Mouse (Mus musculus) CD8-positive naive resting alpha-beta T cell, adult 2 months (primary cell): ENCODE results near the gene Abcc3.
"Not testable (repeated sequence)": the region's sequence is repeated elsewhere in the genome, so short reads cannot be mapped to it uniquely, and the experiment has no call there.

Source experiments
- DNase-seq, 2 experiments: peaks; one replicate each; pipeline ENCODE4 v3.0.0; 2022; ENCODE audit warnings: low read depth in 2 of 2, low spot score in 2 of 2

Abcc3 gene

DNA sequence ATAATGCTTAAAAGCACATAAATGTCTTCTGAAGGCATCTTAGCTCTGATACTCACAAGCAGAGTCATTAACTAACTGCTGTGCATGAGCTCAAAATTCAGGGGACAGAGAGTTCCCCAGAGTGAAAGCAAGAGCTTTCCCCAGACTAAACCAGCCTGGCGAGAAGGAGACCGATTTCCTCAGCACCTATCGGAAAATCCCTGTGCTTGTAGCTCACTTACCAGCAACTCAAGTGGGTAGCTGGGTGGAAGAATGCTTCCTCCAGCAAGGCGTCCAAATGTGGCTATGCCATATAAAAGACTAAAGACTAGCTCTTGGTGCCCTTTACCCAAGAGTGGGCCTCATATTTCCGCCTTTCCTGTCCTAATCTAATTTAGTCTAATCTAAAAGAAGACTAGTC lies 9.9 kb upstream of the Abcc3 start:
- no peak for DNase-seq

DNA sequence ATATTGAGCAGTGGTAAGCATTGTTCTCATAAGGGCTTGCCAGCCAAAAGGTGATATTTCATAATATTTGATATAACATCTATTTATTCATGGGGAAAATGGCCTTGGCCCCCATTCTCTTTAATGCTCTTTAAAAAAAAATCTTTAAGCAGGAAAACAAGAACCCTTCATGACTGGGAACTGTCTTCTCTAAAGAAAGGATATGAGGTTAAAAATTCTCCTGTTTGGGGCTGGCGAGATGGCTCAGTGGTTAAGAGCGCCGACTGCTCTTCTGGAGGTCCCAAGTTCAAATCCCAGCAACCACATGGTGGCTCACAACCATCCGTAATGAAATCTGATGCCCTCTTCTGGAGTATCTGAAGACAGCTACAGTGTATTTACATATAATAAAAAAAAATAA lies 9.2 kb upstream of the Abcc3 start:
- not testable (repeated sequence) for DNase-seq

DNA sequence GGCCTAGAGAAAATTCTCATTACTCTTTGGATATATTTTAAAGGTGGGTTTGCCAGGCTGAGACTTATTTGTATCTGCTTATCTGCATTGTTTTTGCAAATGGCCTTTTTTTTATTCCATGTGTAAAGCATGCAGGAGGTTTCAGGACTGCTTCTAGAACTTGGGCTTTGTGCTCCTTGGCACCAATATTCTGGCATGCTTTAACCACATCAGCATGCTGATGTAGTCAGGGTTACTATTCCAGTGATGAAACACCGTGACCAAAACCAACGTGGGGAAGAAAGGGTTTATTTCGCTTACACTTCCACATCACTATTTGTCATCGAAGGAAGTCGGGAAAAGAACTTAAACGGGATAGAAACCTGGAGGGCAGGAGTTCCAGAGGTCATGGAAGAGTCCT lies 8.2 kb upstream of the Abcc3 start:
- DNase-seq: no peak

DNA sequence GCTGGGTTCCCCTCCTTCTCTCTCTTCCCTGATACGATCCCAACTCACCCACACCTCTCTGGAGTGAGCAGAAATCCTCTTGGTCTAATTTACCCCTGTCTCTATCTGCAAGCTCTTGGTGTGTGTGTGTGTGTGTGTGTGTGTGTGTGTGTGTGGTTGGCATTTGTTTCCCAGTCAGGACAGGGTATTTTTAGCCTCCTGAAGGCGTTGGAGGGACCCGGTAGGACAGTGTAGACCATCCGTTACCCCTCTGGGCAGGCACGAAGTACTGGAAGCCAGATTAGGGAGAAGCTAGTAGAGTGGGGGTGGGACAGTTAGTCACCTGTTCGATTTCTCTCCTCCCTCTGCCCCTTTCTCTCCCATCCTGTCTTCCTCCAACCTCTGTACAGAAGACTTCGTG lies 1.3 kb upstream of the Abcc3 start:
- DNase-seq: no peak

DNA sequence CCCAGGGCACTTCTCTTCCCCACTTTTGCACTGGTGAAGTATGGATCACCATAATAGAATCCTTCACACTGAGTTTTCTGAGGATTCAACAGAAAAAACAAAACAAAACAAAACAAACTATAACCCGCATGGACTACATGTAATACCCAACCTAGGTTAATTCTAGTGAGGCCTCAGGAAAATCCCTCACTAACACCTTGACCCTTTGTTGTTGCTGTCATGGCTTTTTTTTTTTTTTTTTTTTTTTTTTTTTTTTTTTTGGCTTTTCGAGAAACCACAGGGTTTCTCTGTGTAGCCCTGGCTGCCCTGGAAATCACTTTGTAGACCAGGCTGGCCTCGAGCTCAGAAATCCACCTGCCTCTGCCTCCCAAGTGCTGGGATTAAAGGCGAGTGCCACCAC lies 693 bp upstream of the Abcc3 start:
- not testable (repeated sequence) for DNase-seq

DNA sequence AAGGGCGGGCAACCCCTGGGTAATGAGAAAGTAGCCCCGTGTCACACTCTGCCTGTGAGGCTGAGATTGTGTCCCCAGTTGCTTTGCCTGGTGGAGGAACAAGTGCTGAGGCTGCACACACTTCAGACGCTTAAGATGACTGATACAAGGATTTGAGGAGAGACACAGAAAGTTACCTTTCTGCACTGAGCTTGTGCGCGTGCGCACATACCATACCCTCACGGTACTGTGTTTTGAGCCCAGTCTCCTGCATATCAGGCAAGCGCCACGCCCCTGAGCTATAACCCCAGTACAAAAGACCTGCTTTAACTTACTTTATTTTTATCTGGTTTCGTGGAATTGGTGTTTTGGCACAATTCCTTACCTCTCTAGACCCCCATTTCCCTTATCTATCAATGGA lies 1.1 kb downstream of the Abcc3 start:
- DNase-seq: no peak

DNA sequence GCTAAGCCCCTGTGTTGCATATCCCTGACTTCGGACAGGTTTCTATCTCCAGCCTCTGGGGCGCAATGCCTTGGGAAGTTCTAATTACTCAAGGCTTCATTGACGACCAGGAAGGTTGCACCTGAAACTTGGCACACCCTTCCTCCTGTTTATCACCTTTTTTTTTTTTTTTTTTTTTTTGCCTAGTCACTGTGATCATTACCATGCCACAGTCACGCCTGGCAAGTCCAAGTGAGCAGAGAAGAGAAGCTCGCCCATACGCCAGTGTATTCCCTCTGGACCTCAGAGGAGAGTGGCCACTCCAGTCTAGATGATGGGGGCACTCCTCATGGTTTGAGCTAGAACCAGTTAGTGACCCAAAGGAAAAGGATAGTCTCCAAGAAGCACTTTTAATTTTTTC lies 2.0 kb downstream of the Abcc3 start:
- DNase-seq: no peak

DNA sequence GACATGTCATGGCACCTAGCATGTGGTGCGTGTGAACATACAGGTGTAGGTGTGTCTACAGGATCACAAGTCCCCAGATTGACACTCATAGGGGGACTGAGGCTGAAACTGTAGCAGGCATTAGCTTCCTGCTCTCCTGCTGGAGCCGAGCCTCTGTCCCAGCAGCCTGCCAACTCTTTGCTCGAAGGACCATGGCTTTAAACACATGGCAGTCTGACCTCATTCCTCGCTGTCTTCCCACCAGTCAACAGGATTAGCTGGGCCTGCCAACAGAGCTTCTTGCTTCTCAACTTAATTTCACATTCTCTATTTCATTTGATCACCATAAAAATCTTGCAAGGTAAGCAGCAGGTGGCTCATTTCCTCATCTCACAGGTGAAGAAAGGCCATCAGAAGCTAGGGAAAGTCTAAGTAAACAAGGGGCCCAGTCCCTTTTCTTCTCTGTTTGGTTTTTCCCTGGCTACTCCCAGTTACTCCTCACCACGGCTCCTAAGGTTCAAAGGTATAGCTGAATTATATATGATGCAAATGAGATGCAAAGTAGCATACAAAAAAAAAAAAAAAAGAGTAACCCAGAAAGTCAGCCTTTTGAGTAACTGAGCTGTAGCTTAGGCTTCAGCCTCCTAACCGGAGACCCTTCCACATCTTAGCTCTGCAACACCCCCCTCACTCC lies 2.9 kb downstream of the Abcc3 start:
- no peak for DNase-seq

DNA sequence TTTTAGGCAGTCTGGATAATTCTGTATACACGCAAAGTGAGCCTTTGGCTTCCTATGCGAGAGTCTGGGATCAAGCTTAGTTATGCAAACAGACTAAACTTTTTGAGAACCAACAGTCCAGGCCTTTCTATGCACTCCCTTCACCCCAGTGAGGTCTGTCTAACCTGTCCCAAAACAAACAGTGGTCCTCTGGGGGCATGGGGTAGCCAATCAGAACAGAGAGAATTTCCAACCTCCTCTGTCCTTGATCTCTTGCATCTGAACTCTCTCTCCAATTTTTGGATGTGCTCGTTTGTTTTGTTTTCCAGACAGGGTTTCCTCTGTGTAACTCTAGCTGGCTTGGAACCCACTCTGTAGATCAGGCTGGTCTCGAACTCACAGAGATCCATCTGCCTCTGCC lies 3.8 kb downstream of the Abcc3 start:
- no peak for DNase-seq

DNA sequence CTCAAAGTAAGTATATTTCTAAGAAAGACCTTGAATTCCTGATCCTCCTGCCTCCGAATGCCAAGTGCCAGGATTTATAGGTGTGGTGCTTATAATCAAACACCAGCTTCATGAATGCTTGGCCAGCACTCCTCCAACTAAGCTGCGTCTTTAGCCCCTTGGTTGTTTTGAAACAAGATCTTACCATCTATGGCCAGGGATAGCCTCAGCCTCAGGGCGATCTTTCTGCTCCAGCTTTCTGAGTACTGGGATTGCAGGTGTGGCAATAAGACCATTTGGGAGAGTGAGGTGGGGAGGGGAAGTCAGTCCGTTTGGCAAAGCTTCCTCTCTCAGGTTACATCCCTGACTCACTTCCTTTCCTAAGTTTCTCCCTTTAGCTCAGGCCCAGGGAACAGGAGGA lies 5.0 kb downstream of the Abcc3 start:
- DNase-seq: no peak

DNA sequence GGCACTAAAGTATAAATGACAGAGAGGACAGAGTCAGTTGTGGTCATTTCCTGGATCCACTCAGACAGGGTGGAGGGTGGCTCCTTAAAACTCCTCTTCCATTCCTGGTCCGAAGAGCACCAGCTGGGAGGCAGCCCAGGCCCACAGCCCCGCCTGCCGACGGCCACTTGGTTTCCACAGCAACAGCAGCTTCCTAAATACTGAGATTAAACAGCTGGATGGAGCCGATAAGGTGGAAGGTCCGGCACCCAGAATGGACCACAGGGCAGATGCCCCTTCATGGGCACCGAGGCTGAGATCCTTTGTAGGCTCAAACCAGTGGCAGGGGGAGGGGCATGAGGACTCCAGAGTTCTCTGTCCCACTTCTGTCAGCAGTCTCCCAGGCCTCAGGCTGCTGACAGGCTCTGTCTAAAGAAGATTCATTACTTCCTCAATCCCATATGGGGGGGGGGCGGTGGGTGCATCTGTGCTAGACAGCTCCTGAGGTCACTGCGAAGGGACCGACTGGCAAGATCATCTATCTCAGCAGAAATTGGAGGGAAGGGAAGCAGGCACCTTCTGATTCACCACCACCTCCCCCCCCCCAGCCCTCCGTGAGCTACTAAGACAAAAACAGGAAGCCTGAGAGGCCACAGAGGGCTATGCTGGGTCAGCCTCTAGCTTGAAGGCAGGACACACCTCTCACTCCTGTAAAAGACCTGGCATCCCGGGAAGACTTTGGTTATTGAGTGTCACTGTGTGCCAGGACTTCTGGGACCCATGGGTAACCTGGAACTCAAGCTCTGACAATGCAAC lies 6.6 kb downstream of the Abcc3 start:
- DNase-seq: peak in 1 of 2 experiments; percentile 39

DNA sequence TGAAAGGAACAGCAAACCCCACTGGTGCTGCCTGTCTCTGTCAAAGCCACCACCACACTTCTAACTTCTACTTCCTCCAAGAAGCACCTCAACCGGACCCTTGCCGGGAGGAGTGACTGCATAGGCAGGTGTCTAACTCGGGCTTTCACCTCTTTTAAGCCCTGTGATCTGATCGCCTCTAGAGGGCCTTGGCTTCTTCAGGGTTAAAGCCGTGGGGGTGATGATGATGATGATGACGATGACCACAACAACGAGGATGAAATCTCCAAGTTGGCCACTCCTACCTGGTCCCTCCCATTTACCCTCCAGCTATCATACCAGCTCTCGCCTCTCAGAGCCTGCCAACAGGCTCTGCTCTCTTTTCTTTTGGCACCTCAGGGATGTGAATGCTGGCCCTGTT lies 13.1 kb downstream of the Abcc3 start:
- DNase-seq: peak; percentile 22 to 52

DNA sequence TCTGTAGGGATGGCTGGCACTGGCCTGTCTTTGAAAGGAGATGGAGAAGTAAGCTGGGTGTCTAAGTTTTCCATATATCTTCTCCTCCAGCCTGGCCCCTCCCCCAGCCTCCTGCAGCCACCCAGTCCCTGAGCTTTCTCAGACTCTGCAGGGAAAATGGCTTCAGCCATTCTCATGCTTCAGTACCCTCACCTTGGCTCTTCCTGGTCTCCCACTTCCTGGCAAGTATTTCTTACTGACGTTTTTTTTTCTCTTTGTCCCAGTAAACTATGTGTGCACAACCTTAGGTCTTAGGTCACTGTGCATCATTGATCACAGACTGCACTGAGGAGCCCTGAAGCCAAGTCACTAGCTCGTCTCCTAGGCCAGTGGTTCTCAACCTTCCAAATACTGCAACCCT lies 13.7 kb downstream of the Abcc3 start:
- DNase-seq: no peak

DNA sequence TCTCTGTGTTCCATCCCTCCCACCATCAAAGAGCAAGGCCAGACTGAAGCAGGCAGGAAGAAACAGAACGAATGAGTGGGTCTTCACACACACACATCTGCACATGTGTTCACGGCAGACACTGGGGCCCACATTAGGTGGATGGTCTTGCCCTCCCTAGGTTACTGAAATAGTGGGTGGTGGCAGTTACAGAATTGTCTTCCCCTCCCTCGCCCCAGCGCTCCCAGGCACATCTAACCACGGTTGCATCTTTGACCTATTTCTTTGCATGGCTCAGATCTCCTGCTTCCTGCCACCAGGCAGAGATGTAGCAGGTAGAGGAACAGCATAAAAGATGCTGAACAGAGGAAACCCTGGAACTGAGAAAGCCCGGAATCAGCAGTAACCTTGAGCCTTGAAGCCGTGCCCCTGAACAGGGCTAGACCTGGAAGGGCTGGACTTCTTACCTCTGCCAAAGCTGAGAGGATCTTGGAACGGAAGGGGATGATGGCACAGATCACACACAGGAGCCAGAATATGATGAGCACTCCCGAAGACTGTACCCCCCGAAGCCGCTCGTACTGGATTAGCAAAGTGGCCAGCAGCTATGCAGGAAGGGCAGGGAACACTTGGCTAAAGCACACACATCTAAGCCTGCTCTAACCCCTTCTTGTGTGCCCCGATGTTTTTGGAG lies 18.4 kb downstream of the Abcc3 start:
- DNase-seq: no peak

DNA sequence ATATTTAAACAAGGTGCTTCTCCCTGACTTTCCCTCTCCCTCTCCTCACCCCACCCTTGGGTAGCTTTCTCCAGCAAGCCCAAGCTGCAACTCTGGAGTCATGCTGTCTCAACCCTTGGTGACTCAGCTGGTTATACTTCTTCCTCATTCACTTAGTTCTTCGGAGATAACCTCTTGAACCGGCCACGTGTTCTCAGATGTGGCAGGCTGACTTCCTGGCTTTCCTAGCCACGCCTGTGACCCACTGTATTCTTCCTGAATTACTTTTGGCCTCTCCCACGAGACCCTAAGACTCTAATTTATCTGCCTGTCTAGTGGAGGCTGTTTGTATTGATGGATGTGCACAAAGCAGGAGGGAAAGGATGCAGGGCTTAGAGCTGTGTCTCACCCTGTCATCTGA lies 22.0 kb downstream of the Abcc3 start:
- no peak for DNase-seq

DNA sequence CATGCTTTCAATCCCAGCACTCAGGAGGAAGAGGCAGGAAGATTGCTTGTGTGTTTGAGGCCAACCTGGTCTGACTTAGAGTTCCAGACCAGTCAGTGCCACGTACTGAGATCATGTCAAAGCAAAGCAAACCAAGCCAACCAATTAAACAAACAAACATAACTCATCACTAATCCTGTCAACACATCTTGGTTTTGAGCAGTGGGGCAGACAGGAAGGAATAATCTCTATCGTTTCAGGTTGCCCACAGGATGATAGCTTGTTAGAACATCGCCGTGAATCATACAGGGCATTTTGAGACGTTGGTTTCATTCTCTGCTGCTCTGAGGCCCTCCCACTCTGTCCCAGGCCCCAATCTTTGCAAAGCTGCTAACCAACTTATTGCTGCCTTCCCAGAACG lies 22.8 kb downstream of the Abcc3 start:
- DNase-seq: no peak

DNA sequence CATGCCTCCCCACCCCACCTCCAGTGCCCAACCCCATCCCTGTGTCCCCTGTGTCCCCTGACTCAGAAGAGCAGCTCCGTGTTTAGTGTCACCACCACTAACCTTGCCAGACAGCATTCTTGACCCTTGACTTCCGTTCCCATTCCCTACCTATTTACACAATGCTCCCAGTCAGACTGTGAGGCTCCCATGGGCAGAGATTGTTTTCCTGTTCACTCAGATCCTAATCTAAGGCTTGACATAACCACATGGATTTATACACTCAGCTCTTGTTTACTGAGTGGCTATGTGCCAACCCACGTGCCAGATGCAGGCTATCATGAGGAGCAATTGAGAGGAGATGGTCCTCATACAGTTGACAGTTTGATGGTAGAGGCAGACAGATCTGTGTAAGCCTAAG lies 27.5 kb downstream of the Abcc3 start:
- DNase-seq: no peak

DNA sequence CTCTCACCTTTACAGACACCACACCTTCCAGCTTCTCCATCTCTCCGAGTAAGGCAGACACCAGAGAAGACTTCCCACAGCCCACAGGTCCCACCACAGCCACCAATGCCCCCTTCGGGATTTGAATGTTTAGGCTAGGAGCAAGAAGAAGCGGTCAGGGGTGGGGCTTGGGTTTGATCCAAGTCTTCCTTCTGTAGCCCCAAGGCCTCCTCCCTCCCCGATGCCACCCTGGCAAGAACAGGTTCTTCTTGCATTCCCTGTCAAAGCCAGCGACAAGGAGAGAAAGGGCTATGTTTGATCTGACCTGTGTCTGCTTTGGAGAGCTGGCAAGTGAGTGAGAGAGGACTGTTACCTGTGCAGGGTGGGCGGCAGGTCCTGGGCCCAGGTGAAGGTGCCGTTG lies 29.1 kb downstream of the Abcc3 start:
- DNase-seq: no peak

DNA sequence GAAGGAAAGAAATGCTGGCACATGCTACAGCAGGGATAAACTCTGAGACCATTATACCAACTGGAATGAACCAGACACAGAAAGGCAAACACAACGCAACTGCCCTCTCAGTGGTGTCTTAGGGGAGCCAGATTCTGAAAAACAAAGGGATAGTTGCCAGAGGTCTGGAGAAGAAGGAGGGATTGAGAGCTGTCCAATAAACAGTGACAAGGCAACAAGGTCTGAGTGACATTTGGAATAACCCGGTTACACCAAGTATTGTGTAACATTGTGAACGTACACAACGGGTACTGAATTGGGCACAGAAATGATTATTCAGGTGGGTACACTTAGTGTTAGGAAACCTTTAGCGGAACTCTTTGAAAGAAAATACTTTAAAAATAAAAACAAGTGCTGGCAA lies 30.7 kb downstream of the Abcc3 start:
- no peak for DNase-seq

DNA sequence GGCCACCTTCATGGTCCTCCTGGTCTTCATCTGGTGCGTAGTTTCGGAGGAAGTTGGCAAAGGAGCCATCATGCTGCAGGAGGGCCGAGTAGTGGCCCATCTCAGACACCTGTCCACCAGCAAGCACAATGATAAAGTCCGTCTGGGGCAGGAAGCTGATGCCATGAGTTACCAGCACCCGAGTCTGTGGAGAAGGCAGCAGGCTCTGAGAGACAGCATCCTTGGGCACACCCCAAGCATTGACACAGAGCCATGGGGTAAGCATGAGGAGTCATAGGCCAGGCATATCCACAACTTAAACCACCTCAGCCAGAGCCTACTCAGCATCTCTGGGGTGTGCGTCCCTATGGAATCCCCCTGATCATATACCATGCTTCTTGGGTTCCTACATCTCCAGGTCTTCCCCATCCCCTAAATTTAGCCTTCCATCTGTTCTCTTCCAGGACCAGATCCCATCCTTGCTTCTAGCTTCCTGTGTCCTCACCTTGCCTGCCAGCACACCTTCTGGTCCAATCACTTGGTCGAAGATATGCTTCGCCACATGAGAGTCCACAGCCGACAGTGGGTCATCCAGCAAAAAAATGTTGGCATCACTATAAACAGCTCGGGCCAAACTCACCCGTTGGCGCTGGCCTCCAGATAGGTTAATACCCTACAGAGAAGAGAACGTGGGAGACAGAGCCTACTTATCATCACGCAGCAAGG lies 31.5 kb downstream of the Abcc3 start:
- no peak for DNase-seq

DNA sequence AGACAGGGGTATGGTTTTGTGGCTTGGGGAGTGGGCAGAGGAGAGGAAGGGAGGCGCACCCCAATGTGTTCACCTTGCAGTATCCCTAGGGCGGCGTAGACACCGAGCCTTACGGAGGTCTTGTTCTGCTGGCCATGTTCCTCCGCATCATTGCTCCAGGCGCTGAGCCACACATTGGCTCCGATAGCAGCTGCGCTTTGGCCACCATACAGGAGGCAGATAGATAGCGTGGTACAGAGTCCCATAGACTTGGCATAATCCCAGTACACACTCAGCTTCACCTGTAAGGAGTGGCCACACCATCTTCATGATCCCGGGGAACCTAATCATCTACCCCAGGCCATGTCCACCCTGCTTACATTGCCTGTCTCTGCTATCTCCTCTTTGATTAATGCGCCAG lies 33.6 kb downstream of the Abcc3 start:
- DNase-seq: no peak
